Mouse (Mus musculus) CH12.LX (cell line): Measurements from ENCODE around the gene Fbxo47. TPM values are rescaled to one million over a fixed set of nuclear protein-coding genes. Genes with fewer than 3 reads are reported as not detected.

ENCODE experiments used
- DNase-seq: peaks from one replicate; pipeline ENCODE4 v3.0.0-alpha.2; 2013; ENCODE audit errors: extremely low read depth
- H3K27ac ChIP-seq: 2 replicates; pipeline ENCODE4 v1.5.1; 2012; ENCODE audit warnings: low read depth, mild to moderate bottlenecking, control low read depth, moderate library complexity; ENCODE audit not compliant: insufficient read depth
- H3K27me3 ChIP-seq: replicated peaks from 2 replicates; pipeline ENCODE3; 2012; ENCODE audit warnings: inconsistent platforms
- H3K36me3 ChIP-seq, 2 experiments: replicated peaks in 1 of 2; 2 replicates each; pipeline versions ENCODE3 to v1.6.1; 2012; ENCODE audit warnings: inconsistent platforms in 1 of 2, low read length in 1 of 2, mild to moderate bottlenecking in 1 of 2, mixed read lengths in 1 of 2, moderate library complexity in 1 of 2; ENCODE audit not compliant: control insufficient read depth in 1 of 2, insufficient read depth in 1 of 2
- H3K4me1 ChIP-seq, 2 experiments: 2 replicates each; pipeline ENCODE4 v1.6.1; 2012; ENCODE audit warnings: inconsistent platforms in 1 of 2, moderate library complexity in 1 of 2; ENCODE audit not compliant: insufficient read depth in 2 of 2, control insufficient read depth in 1 of 2
- H3K4me2 ChIP-seq: 2 replicates; pipeline ENCODE4 v1.6.1; 2012; ENCODE audit warnings: low read depth, mild to moderate bottlenecking, control low read depth; ENCODE audit not compliant: poor library complexity, insufficient read depth, severe bottlenecking
- H3K4me3 ChIP-seq, 3 experiments: fragments of 150-350 bp in 1 of 3; sonication (generic) in 1 of 3; replicated peaks in 1 of 3; 2 replicates each; pipeline versions ENCODE3 to v1.5.1; 2011 to 2012; ENCODE audit warnings: low read depth in 2 of 3, low read length in 2 of 3, mild to moderate bottlenecking in 2 of 3, moderate library complexity in 2 of 3, control low read depth in 1 of 3, improper control_type of control experiment in 1 of 3, inconsistent platforms in 1 of 3, mixed read lengths in 1 of 3; ENCODE audit not compliant: poor library complexity in 1 of 3
- H3K79me2 ChIP-seq: replicated peaks from 2 replicates; pipeline ENCODE4 v1.6.1; 2012; ENCODE audit warnings: mild to moderate bottlenecking, moderate library complexity; ENCODE audit not compliant: control insufficient read depth, poor library complexity, insufficient read depth, severe bottlenecking; ENCODE audit errors: extremely low read depth
- H3K9ac ChIP-seq: 2 replicates; pipeline ENCODE4 v1.6.1; 2012; ENCODE audit warnings: low read depth, mild to moderate bottlenecking, control low read depth, moderate library complexity; ENCODE audit not compliant: insufficient read depth
- H3K9me3 ChIP-seq: replicated peaks from 2 replicates; pipeline ENCODE3; 2012; ENCODE audit warnings: low read length, inconsistent platforms, mixed read lengths
- BHLHE40 ChIP-seq: IDR thresholded peaks from 2 replicates; pipeline ENCODE4 v1.6.1; 2011; ENCODE audit warnings: mild to moderate bottlenecking, low read depth, low read length, improper control_type of control experiment
- CHD1 ChIP-seq: IDR thresholded peaks from 2 replicates; pipeline ENCODE4 v1.6.1; 2012; ENCODE audit warnings: low read depth, low read length, improper control_type of control experiment, inconsistent platforms
- ELF1 ChIP-seq: IDR thresholded peaks from 2 replicates; pipeline ENCODE4 v1.6.1; 2014; ENCODE audit warnings: low read depth, mild to moderate bottlenecking, inconsistent platforms, low read length, improper control_type of control experiment
- EP300 ChIP-seq: IDR thresholded peaks from 2 replicates; pipeline ENCODE4 v1.6.1; 2011; ENCODE audit warnings: low read length, improper control_type of control experiment
- ETS1 ChIP-seq: conservative IDR thresholded peaks from 2 replicates; pipeline ENCODE4 v1.6.1; 2012; ENCODE audit warnings: low read depth, mild to moderate bottlenecking, inconsistent platforms, low read length, improper control_type of control experiment, moderate library complexity
- HCFC1 ChIP-seq: IDR thresholded peaks from 2 replicates; pipeline ENCODE4 v1.6.1; 2012; ENCODE audit warnings: low read depth, mild to moderate bottlenecking, inconsistent platforms, low read length, improper control_type of control experiment
- IRF4 ChIP-seq: IDR thresholded peaks from 2 replicates; pipeline ENCODE4 v1.6.1; 2014; ENCODE audit warnings: low read depth, mild to moderate bottlenecking, inconsistent platforms, low read length, improper control_type of control experiment
- JUND ChIP-seq: conservative IDR thresholded peaks from 2 replicates; pipeline ENCODE4 v1.6.1; 2011; ENCODE audit warnings: low read depth, low read length, improper control_type of control experiment
- MAFK ChIP-seq: IDR thresholded peaks from 2 replicates; pipeline ENCODE4 v1.6.1; 2011; ENCODE audit warnings: low read length, improper control_type of control experiment; ENCODE audit not compliant: insufficient replicate concordance
- MXI1 ChIP-seq: IDR thresholded peaks from 2 replicates; pipeline ENCODE4 v1.6.1; 2011; ENCODE audit warnings: mild to moderate bottlenecking, low read depth, low read length, improper control_type of control experiment
- MYC ChIP-seq: IDR thresholded peaks from 2 replicates; pipeline ENCODE4 v1.6.1; 2011; ENCODE audit warnings: low read depth, mild to moderate bottlenecking, improper control_type of control experiment, low read length
- NELFE ChIP-seq: IDR thresholded peaks from 2 replicates; pipeline ENCODE4 v1.6.1; 2011; ENCODE audit warnings: low read depth, low read length, improper control_type of control experiment
- PAX5 ChIP-seq: IDR thresholded peaks from 2 replicates; pipeline ENCODE4 v1.6.1; 2012; ENCODE audit warnings: low read length, inconsistent platforms, mixed read lengths
- RAD21 ChIP-seq: IDR thresholded peaks from 2 replicates; pipeline ENCODE4 v1.6.1; 2011; ENCODE audit warnings: low read depth, mild to moderate bottlenecking, low read length, improper control_type of control experiment, moderate library complexity
- SIN3A ChIP-seq: IDR thresholded peaks from 2 replicates; pipeline ENCODE4 v1.6.1; 2012; ENCODE audit warnings: low read length, improper control_type of control experiment, inconsistent platforms
- SMC3 ChIP-seq: IDR thresholded peaks from 2 replicates; pipeline ENCODE4 v1.6.1; 2011; ENCODE audit warnings: low read depth, low read length, improper control_type of control experiment
- TBP ChIP-seq: conservative IDR thresholded peaks from 2 replicates; pipeline ENCODE4 v1.6.1; 2011; ENCODE audit warnings: low read depth, low read length, improper control_type of control experiment
- USF1 ChIP-seq: IDR thresholded peaks from 2 replicates; pipeline ENCODE4 v1.6.1; 2014; ENCODE audit warnings: low read depth, mild to moderate bottlenecking, inconsistent platforms, low read length, improper control_type of control experiment
- USF2 ChIP-seq: conservative IDR thresholded peaks from 2 replicates; pipeline ENCODE4 v1.6.1; 2011; ENCODE audit warnings: low read depth, low read length, improper control_type of control experiment
- ZC3H11A ChIP-seq: IDR thresholded peaks from 2 replicates; pipeline ENCODE4 v1.6.1; 2012; ENCODE audit warnings: low read depth, mild to moderate bottlenecking, inconsistent platforms, low read length, improper control_type of control experiment
- ZMIZ1 ChIP-seq: IDR thresholded peaks from 2 replicates; pipeline ENCODE4 v1.6.1; 2012; ENCODE audit warnings: low read depth, mild to moderate bottlenecking, inconsistent platforms, low read length, improper control_type of control experiment
- ZNF384 ChIP-seq: IDR thresholded peaks from 2 replicates; pipeline ENCODE4 v1.6.1; 2012; ENCODE audit warnings: low read depth, low read length, improper control_type of control experiment, inconsistent platforms
- dilution Hi-C: fragments of 300-500 bp; cut with MboI; formaldehyde crosslinking; loops from 2 replicates; pipeline ENCODE4 v1.14.3; 2020; ENCODE audit warnings: low sequenced_read_pairs; ENCODE audit not compliant: extremely low pct_unique_long_range_greater_than_20kb, extremely low pct_ligation_motif_present
- in situ Hi-C: fragments of 300-500 bp; cut with MboI; formaldehyde crosslinking; loops from 3 replicates; pipeline ENCODE4 v1.14.3; 2019; ENCODE audit warnings: low sequenced_read_pairs, low pct_ligation_motif_present, low pct_unique_long_range_greater_than_20kb, mixed read lengths
- polyA plus RNA-seq: library from polyadenylated mRNA; unstranded; fragments of >175 nt; gene quantifications from 2 replicates; pipeline ENCODE4 v1.2.1, GENCODE M21; 2012; ENCODE audit warnings: low read depth; ENCODE audit not compliant: insufficient read length
- total RNA-seq, 2 experiments: library from RNA; depleted of rRNA; stranded (reverse); fragments of 300-350 nt in 1 of 2; fragments of >200 nt in 1 of 2; gene quantifications; 2 replicates each; pipeline ENCODE4 v1.2.3; 2012 to 2014

Fbxo47 gene
- total and polyA plus RNA-seq, 3 experiments = 1.1 to 3.0 (median 2.0) TPM

- H3K4me3 ChIP-seq = no peak overlapping the region
- H3K4me1 ChIP-seq = peaks cover 2 to 17% of the 10 kb centered on the region in 2 experiments; a peak in 2 of 4 replicates
- TF ChIP-seq SMC3 (no peak), TBP (peak; percentile 95)
- H3K4me2 ChIP-seq = no peak overlapping the region
- no peaks in the 10 kb centered on the region; the same call in 1 of the 2 replicates for H3K79me2 ChIP-seq
- no peak overlapping the region for H3K27ac ChIP-seq
- in situ Hi-C loops (no loop called here), dilution Hi-C loops (no loop called here)
- DNase-seq = no peak
- no peaks in the 10 kb centered on the region for H3K27me3 ChIP-seq
- no peak overlapping the region for H3K9ac ChIP-seq
- H3K36me3 ChIP-seq = peaks cover 0 to 3% of the 10 kb centered on the region in 2 experiments
- no peaks in the 10 kb centered on the region for H3K9me3 ChIP-seq
Measured at GRCm38 (mm10) chr11:97851601-97852000, 32.4 kb downstream of the Fbxo47 start.

- Histone ChIP-seq H3K79me2 (no peaks in the 10 kb centered on the region), H3K27me3 (no peaks in the 10 kb centered on the region), H3K4me3 (no peak overlapping the region), H3K9ac (no peak overlapping the region), H3K4me2 (no peak overlapping the region), H3K27ac (no peak overlapping the region), H3K4me1 (peaks cover 2 to 17% of the 10 kb centered on the region in 2 experiments; a peak in 2 of 4 replicates), H3K9me3 (no peaks in the 10 kb centered on the region), H3K36me3 (peaks cover 0 to 3% of the 10 kb centered on the region in 2 experiments)
- no peak for TF ChIP-seq CHD1
- no peak for TF ChIP-seq MXI1
- TF ChIP-seq ZC3H11A = no peak
- no peak for TF ChIP-seq NELFE
- peak; percentile 70 for TF ChIP-seq BHLHE40
- TF ChIP-seq MYC = no peak
- no peak for TF ChIP-seq SIN3A
- no peak for TF ChIP-seq ZMIZ1
- TF ChIP-seq RAD21 = no peak
- TF ChIP-seq PAX5 = no peak
- TF ChIP-seq ETS1 = no peak
- TF ChIP-seq MAFK = no peak
- TF ChIP-seq USF1 = peak; percentile 73
- TF ChIP-seq IRF4 = no peak
- TF ChIP-seq ZNF384 = no peak
- TF ChIP-seq ELF1 = no peak
- TF ChIP-seq EP300 = no peak
- peak; percentile 73 for TF ChIP-seq USF2
- no peak for TF ChIP-seq JUND
- TF ChIP-seq HCFC1 = no peak
- in situ Hi-C loops = no loop called here
- no peak for DNase-seq
- dilution Hi-C loops = no loop called here
Measured at GRCm38 (mm10) chr11:97850367-97850766, 33.6 kb downstream of the Fbxo47 start.
